ENCODE assay signal across 24 mouse cellular contexts in the genomic region with DNA sequence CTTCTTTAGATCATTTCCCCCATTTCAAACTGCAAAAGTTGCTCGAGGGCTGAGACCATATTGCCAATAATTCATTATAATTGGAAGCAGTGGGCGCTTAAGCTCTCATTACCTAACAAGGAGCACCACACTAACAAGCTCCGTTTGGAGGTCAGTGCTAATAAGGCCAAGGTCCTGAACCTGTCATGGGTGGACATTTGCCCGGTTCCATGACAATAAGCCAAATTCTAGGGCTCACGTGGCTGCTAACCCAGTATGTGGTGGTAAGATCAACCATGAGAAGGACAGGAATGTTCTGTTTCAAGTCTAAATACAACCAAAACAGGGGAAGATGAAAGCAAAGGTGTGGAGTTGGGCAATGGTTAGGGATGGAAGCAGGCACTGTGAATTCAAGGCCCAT.
DNase-seq lines count a peak whose midpoint lies in the region; ATAC-seq lines count a peak whose summit lies in the region.
"Had no signal": no experiment of that assay in that cellular context is flagged by ENCODE, and none has a peak within 500 bp of the region (broad histone marks: within the 10 kb centered on the region; RNA-seq: fewer than 3 reads in every experiment).

No protein-coding gene starts in this region.

- no peaks in the 10 kb centered on the region for H3K36me3 ChIP-seq in hindbrain, embryonic 10.5 days
- H3K36me3 ChIP-seq in hindbrain, embryonic 11.5 days (ENCODE audit: control insufficient read depth, insufficient read depth, low read length), result no peaks in the 10 kb centered on the region
- no peaks in the 10 kb centered on the region for H3K36me3 ChIP-seq in limb, embryonic 10.5 days
- H3K36me3 ChIP-seq: heart, embryonic 15.5 days; hindbrain, embryonic 13.5 days; limb, embryonic 13.5 days; liver, embryonic 13.5 days; midbrain, embryonic 13.5 days; neural tube, embryonic 13.5 days had no signal

- ATAC-seq in cerebellum, adult (ENCODE audit: insufficient number of reproducible peaks, low FRiP score, low TSS enrichment), result peak; percentile 54; the same call in 1 of the 2 replicates
- ATAC-seq in hindbrain, embryonic 11.5 days (ENCODE audit: low FRiP score), result no peak
- ATAC-seq in megakaryocyte-erythroid progenitor cell, adult 5-6 weeks (replicated peaks; ENCODE audit: low FRiP score, low TSS enrichment, poor library complexity, severe bottlenecking), result no peak
- ATAC-seq: forebrain, embryonic 13.5 days; intestine, postnatal 0 days; lung, postnatal 0 days; midbrain, embryonic 13.5 days; Patski had no signal

- H3K9ac ChIP-seq in hindbrain, embryonic 11.5 days (ENCODE audit: low read depth, low read length), result no peak overlapping the region
- H3K9ac ChIP-seq: forebrain, embryonic 13.5 days; heart, embryonic 15.5 days; hindbrain, embryonic 13.5 days; limb, embryonic 13.5 days; liver, embryonic 13.5 days; midbrain, embryonic 13.5 days; neural tube, embryonic 13.5 days had no signal

- no peak overlapping the region for H3K27ac ChIP-seq in hindbrain, embryonic 10.5 days
- no peak overlapping the region for H3K27ac ChIP-seq in hindbrain, embryonic 11.5 days (ENCODE audit: low read depth, low read length)
- no peak overlapping the region for H3K27ac ChIP-seq in limb, embryonic 10.5 days
- H3K27ac ChIP-seq: forebrain, embryonic 13.5 days; heart, embryonic 15.5 days; hindbrain, embryonic 13.5 days; limb, embryonic 13.5 days; liver, embryonic 13.5 days; midbrain, embryonic 13.5 days; neural tube, embryonic 13.5 days had no signal

- no peaks in the 10 kb centered on the region for H3K27me3 ChIP-seq in hindbrain, embryonic 10.5 days (ENCODE audit: insufficient read depth, poor library complexity, severe bottlenecking)
- no peaks in the 10 kb centered on the region for H3K27me3 ChIP-seq in hindbrain, embryonic 11.5 days (ENCODE audit: control insufficient read depth, insufficient read depth, low read length)
- 0 out of 2 replicates have a peak, but pooled peaks cover 5% of the 10 kb centered on the region for H3K27me3 ChIP-seq in limb, embryonic 10.5 days (ENCODE audit: low read depth, poor library complexity, severe bottlenecking)
- H3K27me3 ChIP-seq: forebrain, embryonic 13.5 days; heart, embryonic 15.5 days; hindbrain, embryonic 13.5 days; limb, embryonic 13.5 days; liver, embryonic 13.5 days; megakaryocyte, embryonic 14.5 days; midbrain, embryonic 13.5 days; neural tube, embryonic 13.5 days; Patski had no signal

- no peak for DNase-seq in cerebellum, adult 8-10 months
- peak; percentile 3 for DNase-seq in hindbrain, embryonic 10.5 days (ENCODE audit: low spot score)
- DNase-seq in hindbrain, embryonic 11.5 days (ENCODE audit: low spot score), result no peak
- peak; percentile 16 for DNase-seq in embryo, embryonic 11 days
- peak; percentile 40 for DNase-seq in limb, embryonic 10.5 days (ENCODE audit: low spot score)
- DNase-seq: adrenal gland, postnatal 14 days; cerebellum, adult 9-10 months; gastrocnemius, postnatal 14 days; liver, embryonic 13.5 days; lung, adult 18-20 months; lung, postnatal 4 days; thymus, postnatal 4 days had no signal

- H3K4me1 ChIP-seq in hindbrain, embryonic 10.5 days (replicated peaks), result no peaks in the 10 kb centered on the region
- no peaks in the 10 kb centered on the region for H3K4me1 ChIP-seq in hindbrain, embryonic 11.5 days (replicated peaks; ENCODE audit: control insufficient read depth, insufficient read depth, low read length)
- H3K4me1 ChIP-seq in limb, embryonic 10.5 days, result peaks cover 14% of the 10 kb centered on the region
- H3K4me1 ChIP-seq: forebrain, embryonic 13.5 days; heart, embryonic 15.5 days; hindbrain, embryonic 13.5 days; limb, embryonic 13.5 days; liver, embryonic 13.5 days; megakaryocyte, embryonic 14.5 days; midbrain, embryonic 13.5 days; neural tube, embryonic 13.5 days had no signal

- H3K9me3 ChIP-seq in hindbrain, embryonic 10.5 days, result no peaks in the 10 kb centered on the region
- no peaks in the 10 kb centered on the region for H3K9me3 ChIP-seq in hindbrain, embryonic 11.5 days (ENCODE audit: control insufficient read depth, low read length)
- H3K9me3 ChIP-seq in limb, embryonic 10.5 days (replicated peaks), result no peaks in the 10 kb centered on the region
- H3K9me3 ChIP-seq: forebrain, embryonic 13.5 days; heart, embryonic 15.5 days; hindbrain, embryonic 13.5 days; limb, embryonic 13.5 days; liver, embryonic 13.5 days; midbrain, embryonic 13.5 days; neural tube, embryonic 13.5 days had no signal

- 75% methylated on average over 5 of the region's 5 CpGs for WGBS in hindbrain, embryonic 10.5 days
- WGBS in hindbrain, embryonic 11.5 days, result 84% methylated on average over 5 of the region's 5 CpGs
- 28% methylated on average over 5 of the region's 5 CpGs for WGBS in limb, embryonic 10.5 days

- H3K4me2 ChIP-seq in hindbrain, embryonic 11.5 days (replicated peaks; ENCODE audit: low read depth, low read length), result no peak overlapping the region
- H3K4me2 ChIP-seq: forebrain, embryonic 13.5 days; heart, embryonic 15.5 days; hindbrain, embryonic 13.5 days; limb, embryonic 13.5 days; liver, embryonic 13.5 days; midbrain, embryonic 13.5 days; neural tube, embryonic 13.5 days had no signal

- H3K4me3 ChIP-seq in hindbrain, embryonic 10.5 days, result no peak overlapping the region
- no peak overlapping the region for H3K4me3 ChIP-seq in hindbrain, embryonic 11.5 days (ENCODE audit: low read depth, low read length)
- H3K4me3 ChIP-seq in limb, embryonic 10.5 days, result no peak overlapping the region
- H3K4me3 ChIP-seq: forebrain, embryonic 13.5 days; heart, embryonic 15.5 days; hindbrain, embryonic 13.5 days; limb, embryonic 13.5 days; liver, embryonic 13.5 days; megakaryocyte, embryonic 14.5 days; midbrain, embryonic 13.5 days; neural tube, embryonic 13.5 days had no signal

Comparison
In these comparisons a context has a peak if more than half of its experiments do, and no peak if none do; other contexts are left out.
1. DNase-seq: peak in hindbrain, embryonic 10.5 days (single experiment), embryo, embryonic 11 days (single experiment) and limb, embryonic 10.5 days (single experiment); none in cerebellum, adult 8-10 months (single experiment) and hindbrain, embryonic 11.5 days (single experiment).